Mouse (Mus musculus) erythroblast, embryonic 14.5 days (primary cell): ENCODE data around the gene Ntrk3.

Experiments used
- GATA1 ChIP-seq: IDR thresholded peaks from 2 replicates; pipeline ENCODE4 v1.6.1; 2012; ENCODE audit warnings: low read length, inconsistent platforms, mixed read lengths
- TAL1 ChIP-seq: IDR thresholded peaks from 3 replicates; pipeline ENCODE4 v1.6.1; 2012; ENCODE audit warnings: low read length, inconsistent platforms, mixed read lengths

- TF ChIP-seq GATA1 (no peak), TAL1 (no peak)
Measured at GRCm38 (mm10) chr7:78220949-78221348, 516.9 kb downstream of the Ntrk3 start.
